ENCODE assay signal across 9 mouse cellular contexts in genomic region chr8:87708127-87708637, GRCm38 (mm10).
DNase-seq lines count a peak whose midpoint lies in the region; TF ChIP-seq lines count a peak whose summit lies in the region.
"Had no signal": no experiment of that assay in that cellular context is flagged by ENCODE, and none has a peak within 500 bp of the region (broad histone marks: within the 10 kb centered on the region; RNA-seq: fewer than 3 reads in every experiment).

No protein-coding gene starts in this region.

- peak; percentile 52 to 60 for DNase-seq in cerebellum, adult 2 months
- DNase-seq in cerebellum, adult 11 months = no peak
- DNase-seq in embryonic facial prominence, embryonic 10.5 days (ENCODE audit: low spot score) = peak; percentile 30
- DNase-seq in limb, embryonic 10.5 days (ENCODE audit: low spot score) = peak; percentile 58
- DNase-seq in spleen, adult 18-20 months = peak; percentile 49 to 59
- no peak for DNase-seq in frontal cortex, postnatal 14 days (ENCODE audit: low spot score in 2 of 2)
- DNase-seq in Muller cell, postnatal 12 days (ENCODE audit: inconsistent ontology term) = no peak
- DNase-seq in heart, postnatal 36 days = no peak

- no peaks in the 10 kb centered on the region for H3K27me3 ChIP-seq in cerebellum, adult 2 months (ENCODE audit: control insufficient read depth, insufficient read depth, low read length)
- no peaks in the 10 kb centered on the region for H3K27me3 ChIP-seq in embryonic facial prominence, embryonic 10.5 days (replicated peaks; ENCODE audit: low read depth, poor library complexity, severe bottlenecking)
- H3K27me3 ChIP-seq in limb, embryonic 10.5 days (ENCODE audit: low read depth, poor library complexity, severe bottlenecking) = no peaks in the 10 kb centered on the region
- H3K27me3 ChIP-seq: embryonic facial prominence, embryonic 15.5 days had no signal

- peak overlapping the region; percentile 17 for H3K4me3 ChIP-seq in cerebellum, adult 2 months (replicated peaks; ENCODE audit: insufficient read depth, low read depth, low read length)
- no peak overlapping the region for H3K4me3 ChIP-seq in embryonic facial prominence, embryonic 10.5 days
- H3K4me3 ChIP-seq in limb, embryonic 10.5 days = peak overlapping the region; percentile 19; the same call in 1 of the 2 replicates
- H3K4me3 ChIP-seq: embryonic facial prominence, embryonic 15.5 days had no signal

- intact Hi-C loops in heart, postnatal 36 days (cut with DNase I) = no loop called here

- H3K36me3 ChIP-seq in embryonic facial prominence, embryonic 10.5 days (replicated peaks) = no peaks in the 10 kb centered on the region
- no peaks in the 10 kb centered on the region for H3K36me3 ChIP-seq in limb, embryonic 10.5 days
- H3K36me3 ChIP-seq: embryonic facial prominence, embryonic 15.5 days had no signal

- TF ChIP-seq POLR2A in cerebellum, adult 2 months (IDR thresholded peaks at IDR 0.05; ENCODE audit: borderline replicate concordance, insufficient read depth, low read length) = no peak

- TF ChIP-seq CTCF in cerebellum, adult 2 months (IDR thresholded peaks at IDR 0.05; ENCODE audit: borderline replicate concordance, insufficient read depth, low read depth, low read length) = no peak

- peak overlapping the region; percentile 44; the same call in 1 of the 2 replicates for H3K27ac ChIP-seq in cerebellum, adult 2 months (ENCODE audit: insufficient read depth, low read length)
- H3K27ac ChIP-seq in embryonic facial prominence, embryonic 10.5 days (replicated peaks) = peak overlapping the region; percentile 65; the same call in 1 of the 2 replicates
- peak overlapping the region; percentile 74 for H3K27ac ChIP-seq in limb, embryonic 10.5 days
- H3K27ac ChIP-seq: embryonic facial prominence, embryonic 15.5 days had no signal

- WGBS in cerebellum, adult 2 months = 20% methylated on average over 11 of the region's 11 CpGs
- WGBS in embryonic facial prominence, embryonic 10.5 days = 27% methylated on average over 11 of the region's 11 CpGs
- WGBS in limb, embryonic 10.5 days = 23% methylated on average over 11 of the region's 11 CpGs

- H3K9me3 ChIP-seq in embryonic facial prominence, embryonic 10.5 days = no peaks in the 10 kb centered on the region
- no peaks in the 10 kb centered on the region for H3K9me3 ChIP-seq in limb, embryonic 10.5 days (replicated peaks)
- H3K9me3 ChIP-seq: embryonic facial prominence, embryonic 15.5 days had no signal

- peaks cover 23% of the 10 kb centered on the region for H3K4me1 ChIP-seq in cerebellum, adult 2 months (ENCODE audit: control insufficient read depth, insufficient read depth, low read length)
- peaks cover 25% of the 10 kb centered on the region for H3K4me1 ChIP-seq in embryonic facial prominence, embryonic 10.5 days
- H3K4me1 ChIP-seq in limb, embryonic 10.5 days = peaks cover 41% of the 10 kb centered on the region

Comparison
In these comparisons a context has a peak if more than half of its experiments do, and no peak if none do; other contexts are left out.
1. DNase-seq: peak in cerebellum, adult 2 months (2 of 2), embryonic facial prominence, embryonic 10.5 days (single experiment), limb, embryonic 10.5 days (single experiment) and spleen, adult 18-20 months (2 of 2); none in cerebellum, adult 11 months (single experiment), frontal cortex, postnatal 14 days (0 of 2), Muller cell, postnatal 12 days (single experiment) and heart, postnatal 36 days (0 of 2).
2. Peak in every context shown above with its lines, with median percentiles within 50 percentile points of each other: H3K27ac ChIP-seq.